Mouse (Mus musculus) liver, postnatal 0 days (tissue): ENCODE results near the gene Ccdc3. TPM values are rescaled to one million over a fixed set of nuclear protein-coding genes. Genes with fewer than 3 reads are reported as not detected.
"Not testable (repeated sequence)": the region's sequence is repeated elsewhere in the genome, so short reads cannot be mapped to it uniquely, and the experiment has no call there.

Source experiments
- ATAC-seq: fragments of 200-750 bp; cut with Nextera tagmentation; 2 replicates; pipeline ENCODE4 v1.8.0; 2017; ENCODE audit warnings: mild to moderate bottlenecking, moderate library complexity
- DNase-seq: peaks from one replicate; pipeline ENCODE4 v3.0.0-alpha.2; 2016
- H3K27ac ChIP-seq: fragments of 300-500 bp; sonication (generic); 2 replicates; pipeline ENCODE4 v1.5.1; 2014; ENCODE audit warnings: antibody characterized with exemption, moderate library complexity, mild to moderate bottlenecking, low read depth
- H3K27me3 ChIP-seq: fragments of 300-500 bp; sonication (generic); 2 replicates; pipeline ENCODE4 v1.6.1; 2014; ENCODE audit warnings: low read length, control low read depth, mixed read lengths; ENCODE audit not compliant: insufficient read depth
- H3K36me3 ChIP-seq: fragments of 300-500 bp; sonication (generic); replicated peaks from 2 replicates; pipeline ENCODE4 v1.6.1; 2014; ENCODE audit warnings: mild to moderate bottlenecking, control low read depth, low read length, moderate library complexity, mixed read lengths; ENCODE audit not compliant: insufficient read depth
- H3K4me1 ChIP-seq: fragments of 300-500 bp; sonication (generic); 2 replicates; pipeline ENCODE4 v1.6.1; 2014; ENCODE audit warnings: antibody characterized with exemption, mild to moderate bottlenecking, control low read depth; ENCODE audit not compliant: insufficient read depth
- H3K4me2 ChIP-seq: fragments of 300-500 bp; sonication (generic); 2 replicates; pipeline ENCODE4 v1.6.1; 2014; ENCODE audit warnings: low read depth, mild to moderate bottlenecking, low read length, moderate library complexity, mixed read lengths
- H3K4me3 ChIP-seq: fragments of 300-500 bp; sonication (generic); 2 replicates; pipeline ENCODE4 v1.5.1; 2014; ENCODE audit warnings: low read depth, low read length
- H3K9ac ChIP-seq: fragments of 300-500 bp; sonication (generic); replicated peaks from 2 replicates; pipeline ENCODE4 v1.6.1; 2014; ENCODE audit warnings: mild to moderate bottlenecking, moderate library complexity
- H3K9me3 ChIP-seq: fragments of 300-500 bp; sonication (generic); 2 replicates; pipeline ENCODE4 v1.6.1; 2016; ENCODE audit warnings: mild to moderate bottlenecking, control low read depth, low read length, mixed read lengths
- CTCF ChIP-seq: sonication (generic); IDR thresholded peaks from 2 replicates; pipeline ENCODE4 v1.5.1; 2016; ENCODE audit warnings: antibody characterized with exemption, low read depth
- EP300 ChIP-seq: IDR thresholded peaks from 2 replicates; pipeline ENCODE4 v1.6.1; 2016; ENCODE audit warnings: antibody characterized with exemption, low read depth, mild to moderate bottlenecking
- WGBS: fragments of 180-500 bp; shearing (Covaris S2); extraction: QIAGEN DNeasy Blood & Tissue Kit; methylation state at CpG from one replicate; pipeline ENCODE4 v1.1.7; 2014; ENCODE audit not compliant: insufficient replicate concordance; 5-methylcytosine and 5-hydroxymethylcytosine counted together
- polyA plus RNA-seq: library from polyadenylated mRNA; unstranded; fragments of >200 nt; fragmentation: Nextera tagmentation; extraction: Ambion mirVana; gene quantifications from 2 replicates; pipeline ENCODE4 v1.2.1, GENCODE M21; 2015

Ccdc3 gene
- polyA plus RNA-seq, result 2.6 and 3.2 TPM in 2 replicates

- peak within 1 kb of the TSS; percentile 44 for H3K4me3 ChIP-seq
- H3K9ac ChIP-seq, result peak within 1 kb of the TSS; percentile 46
- H3K36me3 ChIP-seq, result no peaks in the 10 kb centered on the region
- peak; percentile 19; the same call in 1 of the 2 replicates for ATAC-seq
- TF ChIP-seq EP300 (no peak), CTCF (no peak)
- H3K4me2 ChIP-seq, result peak within 1 kb of the TSS; percentile 69
- peaks cover 33% of the 10 kb centered on the region for H3K27me3 ChIP-seq
- H3K9me3 ChIP-seq, result no peaks in the 10 kb centered on the region
- DNase-seq, result peak; percentile 22
- 2% methylated on average over 49 of the region's 78 CpGs for WGBS
- peaks cover 5% of the 10 kb centered on the region for H3K4me1 ChIP-seq
- no peak within 1 kb of the TSS for H3K27ac ChIP-seq
These were observed at the start of gene Ccdc3 for GRCm38 (mm10) chr2:5137500-5138286. Ccdc3 (plus strand) TSS chr2:5137776.

GRCm38 (mm10) chr2:5090385-5090784, 47.2 kb upstream of the Ccdc3 start:
- not testable (repeated sequence) for H3K9ac ChIP-seq, DNase-seq, H3K36me3 ChIP-seq, H3K27ac ChIP-seq, H3K4me1 ChIP-seq, H3K4me2 ChIP-seq, H3K4me3 ChIP-seq, ATAC-seq, H3K9me3 ChIP-seq, H3K27me3 ChIP-seq
- 67% methylated on average over 4 of the region's 4 CpGs for WGBS
- TF ChIP-seq CTCF, result peak; percentile 64

GRCm38 (mm10) chr2:5094876-5095275, 42.7 kb upstream of the Ccdc3 start:
- Histone ChIP-seq H3K27ac (no peak overlapping the region), H3K4me2 (no peak overlapping the region), H3K9ac (no peak overlapping the region), H3K27me3 (no peaks in the 10 kb centered on the region), H3K4me1 (0 out of 2 replicates have a peak, but pooled peaks cover 3% of the 10 kb centered on the region), H3K36me3 (no peaks in the 10 kb centered on the region), H3K9me3 (no peaks in the 10 kb centered on the region; the same call in 1 of the 2 replicates), H3K4me3 (no peak overlapping the region)
- ATAC-seq, result no peak
- DNase-seq, result no peak
- no peak for TF ChIP-seq EP300
- TF ChIP-seq CTCF, result no peak
- WGBS, result 81% methylated on average over 5 of the region's 5 CpGs

GRCm38 (mm10) chr2:5095316-5095715, 42.3 kb upstream of the Ccdc3 start:
- TF ChIP-seq CTCF, result no peak
- TF ChIP-seq EP300, result no peak
- Histone ChIP-seq H3K9me3 (no peaks in the 10 kb centered on the region; the same call in 1 of the 2 replicates), H3K4me1 (0 out of 2 replicates have a peak, but pooled peaks cover 3% of the 10 kb centered on the region), H3K4me2 (no peak overlapping the region), H3K36me3 (no peaks in the 10 kb centered on the region), H3K27me3 (no peaks in the 10 kb centered on the region), H3K27ac (no peak overlapping the region), H3K4me3 (no peak overlapping the region), H3K9ac (no peak overlapping the region)
- 19% methylated on average over 1 of the region's 1 CpGs for WGBS
- ATAC-seq (no peak), DNase-seq (no peak)

- H3K27me3 ChIP-seq, result no peaks in the 10 kb centered on the region
- H3K4me3 ChIP-seq, result no peak overlapping the region
- DNase-seq (no peak), ATAC-seq (no peak)
- TF ChIP-seq EP300, result no peak
- no peak for TF ChIP-seq CTCF
- no peaks in the 10 kb centered on the region for H3K36me3 ChIP-seq
- peak overlapping the region; percentile 55 for H3K4me2 ChIP-seq
- H3K9me3 ChIP-seq, result no peaks in the 10 kb centered on the region; the same call in 1 of the 2 replicates
- WGBS, result 9% methylated on average over 20 of the region's 20 CpGs
- H3K9ac ChIP-seq, result 0 out of 2 replicates have a peak overlapping the region, but pooled peaks have one; percentile 26
- H3K27ac ChIP-seq, result no peak overlapping the region
- H3K4me1 ChIP-seq, result 0 out of 2 replicates have a peak, but pooled peaks cover 3% of the 10 kb centered on the region
These were observed 39.7 kb upstream of the Ccdc3 start for GRCm38 (mm10) chr2:5097786-5098445.

- TF ChIP-seq EP300, result no peak
- no peak for TF ChIP-seq CTCF
- whole genome bisulfite sequencing, result 78% methylated on average over 6 of the region's 6 CpGs
- no peaks in the 10 kb centered on the region for H3K36me3 ChIP-seq
- no peak overlapping the region for H3K9ac ChIP-seq
- no peak overlapping the region for H3K4me3 ChIP-seq
- DNase-seq (no peak), ATAC-seq (no peak)
- H3K27ac ChIP-seq, result no peak overlapping the region
- H3K9me3 ChIP-seq, result no peaks in the 10 kb centered on the region; the same call in 1 of the 2 replicates
- H3K27me3 ChIP-seq, result no peaks in the 10 kb centered on the region
- no peak overlapping the region for H3K4me2 ChIP-seq
- H3K4me1 ChIP-seq, result 0 out of 2 replicates have a peak, but pooled peaks cover 3% of the 10 kb centered on the region
These were observed 38.4 kb upstream of the Ccdc3 start for GRCm38 (mm10) chr2:5099176-5099575.
